Mouse (Mus musculus) lung, adult 2 months (tissue): ENCODE data around the gene Syn3. TPM values are rescaled to one million over a fixed set of nuclear protein-coding genes. Genes with fewer than 3 reads are reported as not detected.

ENCODE experiments used
- DNase-seq: peaks from one replicate; pipeline ENCODE4 v3.0.0; 2022
- H3K4me1 ChIP-seq: fragments of 200-500 bp; 2 replicates; pipeline ENCODE4 v1.6.1; 2011; ENCODE audit warnings: low read length; ENCODE audit not compliant: control insufficient read depth, insufficient read depth
- H3K4me3 ChIP-seq: fragments of 200-500 bp; replicated peaks from 2 replicates; pipeline ENCODE3; 2011; ENCODE audit warnings: low read depth, mild to moderate bottlenecking, control low read depth, low read length; ENCODE audit errors: extremely low read depth
- CTCF ChIP-seq: fragments of 200-500 bp; IDR thresholded peaks from 2 replicates; pipeline ENCODE4 v1.5.1; 2011; ENCODE audit warnings: mild to moderate bottlenecking, low read length, control low read depth; ENCODE audit not compliant: insufficient read depth
- POLR2A ChIP-seq: fragments of 200-500 bp; IDR thresholded peaks from 2 replicates; pipeline ENCODE4 v1.6.1; 2011; ENCODE audit warnings: low read depth, mild to moderate bottlenecking, control low read depth, low read length, borderline replicate concordance; ENCODE audit errors: extremely low read depth
- WGBS: fragments of 180-500 bp; shearing (Covaris S2); methylation state at CpG from one replicate; pipeline ENCODE4 v1.1.7; 2018; 5-methylcytosine and 5-hydroxymethylcytosine counted together
- polyA plus RNA-seq: library from polyadenylated mRNA; depleted of rRNA; stranded (reverse); fragments of >200 nt; gene quantifications from 2 replicates; pipeline ENCODE4 v1.2.3, GENCODE M21; 2012

Syn3 gene
- polyA plus RNA-seq, 1 experiment: 1.1 TPM

DNA sequence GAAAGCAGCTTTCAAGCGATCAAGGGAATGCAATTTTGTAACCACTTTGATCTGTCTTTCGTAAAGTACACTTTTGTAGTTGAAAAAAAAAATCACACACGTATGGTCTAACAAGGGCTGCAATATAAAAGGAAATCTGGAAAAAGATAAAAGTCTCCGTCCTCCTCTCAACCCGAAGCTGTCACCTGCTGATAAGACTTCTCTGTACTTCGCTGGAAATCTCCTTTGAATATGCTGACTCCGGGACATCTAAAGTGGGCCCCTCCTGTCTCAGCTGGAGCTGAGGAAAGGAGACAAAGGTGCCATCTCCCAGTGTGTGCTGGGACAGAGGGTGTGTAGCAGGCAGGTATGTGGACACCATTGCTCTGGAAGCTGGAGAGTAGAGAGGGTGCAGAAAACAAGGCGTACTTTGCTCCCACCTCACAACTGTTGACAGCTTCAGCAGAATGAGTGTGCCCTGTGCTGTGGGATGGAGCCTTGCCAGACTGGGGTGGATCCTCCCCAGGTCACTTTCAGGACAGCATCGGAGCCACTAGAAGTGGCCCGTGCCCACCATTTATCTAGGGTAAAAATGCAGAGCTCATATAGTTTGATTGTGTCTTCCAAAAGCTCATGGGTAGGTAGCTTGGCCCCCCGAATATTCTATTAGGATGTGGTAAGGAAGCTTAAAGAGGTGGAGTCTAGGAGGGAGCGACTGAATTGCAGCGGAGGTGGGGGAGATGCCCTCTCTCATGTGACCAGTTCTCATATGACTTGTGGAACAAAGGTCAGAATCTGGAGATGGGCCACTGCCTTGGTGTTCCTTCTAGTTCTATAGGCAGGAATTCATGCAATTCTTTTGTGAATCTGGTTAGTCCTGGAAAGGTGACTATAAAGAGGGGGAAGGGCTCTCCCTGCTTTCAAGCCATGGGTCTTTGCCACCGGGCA is 405.3 kb downstream of the Syn3 start:
- 73% methylated on average over 14 of the region's 14 CpGs for WGBS
- TF ChIP-seq POLR2A (no peak), CTCF (no peak)
- Histone ChIP-seq H3K4me3 (no peak overlapping the region), H3K4me1 (no peaks in the 10 kb centered on the region; the same call in 1 of the 2 replicates)
- DNase-seq: no peak

DNA sequence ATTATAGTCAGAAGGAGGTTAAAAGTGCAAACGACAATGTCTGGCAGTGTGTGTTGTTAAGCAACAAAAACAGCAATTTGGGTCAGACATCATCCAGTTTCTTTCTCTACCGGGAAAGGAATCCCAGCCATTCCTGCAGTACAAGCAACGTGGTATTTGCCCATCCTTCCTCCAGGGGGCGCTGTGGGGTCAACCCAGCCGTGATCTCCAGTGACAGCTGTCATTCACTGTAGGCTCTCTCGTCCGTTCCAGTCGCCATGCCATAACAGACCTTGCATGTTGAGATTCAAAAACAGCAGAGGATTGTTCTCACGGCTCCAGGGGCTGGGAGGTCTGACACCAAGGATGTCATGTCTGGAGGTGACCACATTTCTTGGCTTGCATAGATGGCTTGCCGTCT is 406.8 kb downstream of the Syn3 start:
- TF ChIP-seq CTCF (peak; percentile 74), POLR2A (no peak)
- peak; percentile 49 for DNase-seq
- Histone ChIP-seq H3K4me1 (no peaks in the 10 kb centered on the region), H3K4me3 (no peak overlapping the region)
- 39% methylated on average over 10 of the region's 10 CpGs for WGBS

DNA sequence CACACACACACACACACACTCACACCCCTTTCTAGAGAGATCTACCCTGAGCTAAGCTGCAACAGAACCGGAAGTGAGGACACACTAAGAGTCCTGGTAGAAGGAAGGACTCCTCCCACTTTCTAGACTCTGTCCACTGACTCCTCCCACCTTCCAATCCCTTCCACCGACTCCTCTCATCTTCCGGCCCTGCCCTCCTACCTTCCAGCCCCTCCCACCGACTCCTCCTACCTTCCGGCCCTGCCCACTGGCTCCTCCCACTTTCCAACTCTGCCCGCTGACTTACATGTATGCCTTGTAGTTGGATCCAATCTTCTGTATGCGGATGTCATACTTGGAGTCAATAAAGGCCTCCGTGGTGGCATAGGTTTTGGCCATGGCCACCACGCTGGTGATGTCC is 418.8 kb downstream of the Syn3 start:
- 82% methylated on average over 9 of the region's 9 CpGs for WGBS
- TF ChIP-seq CTCF: no peak
- TF ChIP-seq POLR2A: no peak
- no peak overlapping the region for H3K4me3 ChIP-seq
- DNase-seq: no peak
- no peaks in the 10 kb centered on the region for H3K4me1 ChIP-seq

DNA sequence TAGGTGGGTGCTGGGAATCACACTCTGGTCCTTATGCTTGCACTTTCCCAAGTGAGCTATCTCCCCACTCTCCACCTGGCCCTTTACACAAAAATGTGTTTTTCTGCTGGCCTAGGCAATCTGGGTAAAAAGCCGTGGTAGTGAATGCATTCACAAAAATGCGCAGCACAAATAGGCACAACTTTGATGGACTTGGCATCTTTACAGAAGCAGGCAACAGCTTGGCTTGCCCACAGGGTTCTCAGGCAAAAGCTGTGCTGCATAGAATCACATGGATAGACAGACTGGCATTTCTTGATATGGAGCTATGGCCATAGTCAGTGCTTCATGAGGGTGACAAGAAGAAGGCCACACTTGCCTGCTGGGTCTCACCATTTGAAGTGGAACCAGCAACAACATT is 419.9 kb downstream of the Syn3 start:
- 95% methylated on average over 2 of the region's 2 CpGs for WGBS
- no peaks in the 10 kb centered on the region for H3K4me1 ChIP-seq
- TF ChIP-seq CTCF (no peak), POLR2A (no peak)
- H3K4me3 ChIP-seq: no peak overlapping the region
- no peak for DNase-seq

DNA sequence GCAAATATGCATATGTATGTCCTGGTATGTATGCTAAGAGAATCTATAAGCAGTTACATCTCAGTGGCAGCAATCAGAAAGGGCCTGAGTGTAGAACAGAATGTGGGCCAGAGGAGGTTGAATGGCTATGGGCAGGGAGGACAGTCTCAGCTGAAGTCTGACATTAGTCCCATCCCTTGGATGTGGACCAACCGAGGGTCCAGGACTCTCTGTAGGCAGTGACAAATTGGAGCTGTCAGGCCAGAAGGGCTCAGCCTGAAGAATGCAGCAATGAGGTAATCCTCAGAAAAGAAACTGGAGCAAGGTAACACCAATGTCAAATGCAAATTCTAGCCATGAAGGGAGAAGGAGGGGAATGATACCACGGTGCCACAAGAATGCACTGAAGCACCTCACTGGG is 421.4 kb downstream of the Syn3 start:
- 90% methylated on average over 2 of the region's 2 CpGs for WGBS
- no peak for TF ChIP-seq POLR2A
- TF ChIP-seq CTCF: no peak
- Histone ChIP-seq H3K4me1 (no peaks in the 10 kb centered on the region), H3K4me3 (no peak overlapping the region)
- no peak for DNase-seq

DNA sequence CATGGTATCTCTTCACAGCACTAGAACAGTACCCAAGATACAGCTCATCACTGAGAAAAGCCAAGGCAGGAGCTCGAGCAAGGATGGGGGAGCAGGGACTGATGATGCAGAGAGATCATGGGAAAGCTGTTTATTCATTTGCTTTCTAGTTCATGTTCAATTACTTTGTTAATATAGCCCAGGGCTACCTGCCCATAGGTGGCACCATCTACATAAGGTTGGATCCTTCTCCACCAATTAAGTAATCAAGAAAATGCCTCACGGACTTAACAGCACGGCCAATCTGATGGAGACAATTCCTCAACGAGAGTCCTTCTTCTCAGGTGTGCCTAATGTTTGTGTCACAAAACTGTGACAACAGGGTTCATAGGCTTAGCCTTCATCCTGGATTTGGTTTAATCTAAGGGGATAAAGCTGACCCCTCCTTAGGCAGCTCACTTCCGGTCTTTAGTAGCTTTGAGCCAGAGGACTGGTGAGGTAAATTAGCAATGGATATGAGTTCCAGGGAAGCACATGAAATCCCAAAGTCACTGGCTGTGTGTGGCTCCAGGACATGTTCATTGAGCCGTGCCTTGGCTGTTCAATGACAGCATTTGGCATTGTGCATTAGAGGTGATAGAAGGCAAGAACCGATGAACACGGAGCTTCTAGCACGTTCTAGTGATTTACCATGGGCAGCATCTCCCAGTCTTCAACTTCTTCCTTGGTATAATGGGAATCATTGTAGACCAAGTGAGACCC is 423.6 kb downstream of the Syn3 start:
- no peak for TF ChIP-seq CTCF
- TF ChIP-seq POLR2A: no peak
- Histone ChIP-seq H3K4me1 (no peaks in the 10 kb centered on the region), H3K4me3 (no peak overlapping the region)
- WGBS: 84% methylated on average over 9 of the region's 9 CpGs
- no peak for DNase-seq

DNA sequence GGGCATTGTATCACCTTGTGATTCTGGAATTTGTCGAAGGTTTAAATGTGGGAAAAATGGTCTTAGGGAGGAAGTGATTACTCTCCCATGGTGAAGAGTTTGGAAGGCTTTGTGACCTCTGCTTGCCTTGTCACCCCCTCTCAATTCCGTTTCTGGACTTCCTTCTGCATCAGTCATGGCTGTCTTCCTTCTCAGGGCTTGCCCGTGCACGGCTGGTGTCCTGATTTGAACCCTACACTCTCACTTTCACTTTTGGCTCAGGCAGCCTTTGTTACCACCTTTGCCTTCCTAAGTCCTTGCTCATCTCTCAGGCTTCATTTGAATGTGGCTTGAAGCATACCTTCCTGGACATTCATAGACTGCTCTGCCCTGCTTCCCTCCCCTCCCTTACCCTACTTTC is 424.6 kb downstream of the Syn3 start:
- Histone ChIP-seq H3K4me3 (no peak overlapping the region), H3K4me1 (no peaks in the 10 kb centered on the region)
- 32% methylated on average over 4 of the region's 4 CpGs for WGBS
- no peak for TF ChIP-seq CTCF
- no peak for TF ChIP-seq POLR2A
- DNase-seq: no peak

DNA sequence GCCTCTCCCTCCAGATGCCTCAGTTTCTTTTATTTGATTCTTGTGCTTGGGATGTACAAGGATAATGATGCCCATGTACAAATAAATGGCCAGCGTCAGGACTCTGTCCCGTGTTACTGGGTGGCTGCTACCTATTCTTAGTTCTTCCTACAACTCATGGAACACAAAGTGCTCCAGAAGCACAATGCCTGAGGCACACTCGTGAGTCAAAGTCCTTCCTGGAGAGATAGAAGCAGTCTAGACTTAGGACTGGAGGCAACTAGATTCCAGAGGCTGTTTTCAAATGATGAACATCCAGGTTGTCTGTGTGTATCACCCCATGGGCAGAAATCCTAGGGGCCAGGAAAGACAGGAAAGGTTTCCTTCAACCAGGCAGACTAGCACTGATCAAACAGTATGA is 427.9 kb downstream of the Syn3 start:
- DNase-seq: no peak
- no peak for TF ChIP-seq POLR2A
- no peak for TF ChIP-seq CTCF
- 85% methylated on average over 3 of the region's 3 CpGs for WGBS
- Histone ChIP-seq H3K4me1 (no peaks in the 10 kb centered on the region), H3K4me3 (no peak overlapping the region)

DNA sequence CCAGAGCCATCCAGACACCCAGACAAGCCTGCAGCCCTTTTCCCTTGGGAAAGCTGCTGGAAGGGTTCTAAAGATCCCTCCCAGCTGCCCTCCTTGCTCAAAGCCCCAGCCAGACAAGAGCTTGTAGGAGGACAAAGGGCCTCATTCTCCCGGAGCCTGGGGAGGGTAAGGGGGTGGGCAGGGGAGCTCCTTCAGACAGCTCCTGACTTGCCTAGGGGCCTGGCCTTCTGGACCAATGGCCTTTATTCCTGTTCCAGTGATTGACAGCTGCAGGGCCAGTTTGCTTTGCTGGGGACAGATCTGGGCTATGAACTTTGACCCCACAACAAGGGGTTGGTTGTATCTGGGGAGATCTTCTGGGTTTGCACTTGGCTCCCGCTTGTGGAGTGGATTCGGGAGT is 429.4 kb downstream of the Syn3 start:
- H3K4me1 ChIP-seq: no peaks in the 10 kb centered on the region
- TF ChIP-seq CTCF (no peak), POLR2A (no peak)
- DNase-seq: no peak
- no peak overlapping the region for H3K4me3 ChIP-seq
- WGBS: 67% methylated on average over 3 of the region's 3 CpGs
